Mouse (Mus musculus): ENCODE data around the gene Nenf. TPM values are rescaled to one million over a fixed set of nuclear protein-coding genes. Genes with fewer than 3 reads are reported as not detected.

Nenf gene
- polyA plus RNA-seq, 1 experiment from 2014 or later = 28.4 TPM

DNA sequence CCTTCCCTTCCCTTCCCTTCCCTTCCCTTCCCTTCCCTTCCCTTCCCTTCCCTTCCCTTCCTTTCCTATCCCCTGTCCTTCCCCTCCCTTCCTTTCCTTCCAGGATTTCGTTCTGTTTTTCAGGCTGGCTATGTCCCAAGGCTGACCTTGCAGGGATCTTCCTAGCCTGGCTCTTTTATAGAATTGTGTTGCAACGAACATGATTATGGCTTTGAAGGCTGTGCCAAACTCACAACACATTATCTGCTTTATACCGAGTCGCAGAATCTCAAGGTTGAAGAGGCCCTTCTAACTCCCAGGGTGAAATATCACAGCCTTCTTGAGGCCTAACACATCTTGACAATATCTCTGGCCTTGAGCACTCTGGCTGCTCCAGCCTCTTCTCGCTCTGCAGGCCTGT lies 692 bp upstream of the Nenf start:
- Histone ChIP-seq H3K36me3 (replicated peaks) (no peaks in the 10 kb centered on the region), H3K4me1 (replicated peaks) (peaks cover 35% of the 10 kb centered on the region), H3K27ac (replicated peaks) (peak overlapping the region; percentile 90), H3K9me3 (replicated peaks) (no peaks in the 10 kb centered on the region), H3K4me3 (replicated peaks) (no peak overlapping the region), H3K27me3 (peaks cover 5% of the 10 kb centered on the region; the same call in 1 of the 2 replicates), H3K4me2 (peak overlapping the region; percentile 89), H3K9ac (peak overlapping the region; percentile 87; the same call in 1 of the 2 replicates)
- 47% methylated on average over 5 of the region's 5 CpGs for WGBS (ENCODE audit: insufficient replicate concordance)
- no peak for ATAC-seq (ENCODE audit: insufficient read depth)

DNA sequence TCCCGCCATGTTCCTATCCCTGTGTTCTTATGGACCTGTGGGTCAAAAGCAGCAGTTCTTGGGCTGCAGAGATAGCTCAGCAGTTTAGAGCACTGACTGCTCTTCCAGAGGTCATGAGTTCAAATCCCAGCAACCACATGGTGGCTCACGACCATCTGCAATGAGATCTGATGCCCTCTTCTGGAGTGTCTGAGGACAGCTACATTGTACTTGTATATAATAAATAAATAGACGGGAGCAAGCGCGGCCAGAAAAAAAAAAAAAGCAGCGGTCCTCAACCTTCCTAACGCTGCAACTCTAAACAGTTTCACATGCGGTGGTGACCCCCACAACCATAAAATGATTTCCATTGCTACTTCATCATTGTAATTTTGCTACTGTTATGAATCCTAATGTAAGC lies 1.2 kb downstream of the Nenf start:
- H3K36me3 ChIP-seq (replicated peaks) = no peaks in the 10 kb centered on the region
- no peak overlapping the region; the same call in 1 of the 2 replicates for H3K9ac ChIP-seq
- 82% methylated on average over 8 of the region's 8 CpGs for WGBS (ENCODE audit: insufficient replicate concordance)

DNA sequence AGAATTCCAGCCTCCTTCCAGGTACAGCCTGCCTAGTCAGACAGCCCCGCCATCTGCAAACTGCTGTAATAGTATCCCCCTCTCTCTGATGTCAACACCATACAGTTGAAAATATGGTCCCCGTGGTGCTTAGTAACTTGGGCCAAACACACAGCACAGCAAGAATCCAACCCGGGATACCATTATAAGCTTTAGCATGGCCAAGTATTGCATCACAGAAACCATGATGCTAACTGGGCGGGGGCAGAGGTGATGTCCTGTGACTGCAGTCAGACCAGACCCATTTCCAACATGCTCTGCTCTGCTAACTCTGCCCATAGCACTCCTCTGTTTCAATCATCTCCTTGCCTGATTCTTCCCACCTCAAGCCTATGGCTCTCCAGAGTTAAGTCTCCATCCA lies 4.1 kb downstream of the Nenf start:
- WGBS (ENCODE audit: insufficient replicate concordance) = 53% methylated on average over 4 of the region's 4 CpGs
- H3K9ac ChIP-seq = no peak overlapping the region
- ATAC-seq (ENCODE audit: insufficient read depth) = no peak
- no peaks in the 10 kb centered on the region for H3K36me3 ChIP-seq (replicated peaks)
- H3K4me3 ChIP-seq (replicated peaks) = no peak overlapping the region
- no peak overlapping the region for H3K27ac ChIP-seq (replicated peaks)
- H3K9me3 ChIP-seq (replicated peaks) = no peaks in the 10 kb centered on the region
- peaks cover 5% of the 10 kb centered on the region; the same call in 1 of the 2 replicates for H3K27me3 ChIP-seq
- peaks cover 34% of the 10 kb centered on the region for H3K4me1 ChIP-seq (replicated peaks)
- H3K4me2 ChIP-seq = no peak overlapping the region

More for the DNA sequence above, 1.2 kb downstream of the Nenf start:
- no peak for ATAC-seq (ENCODE audit: insufficient read depth)
- peaks cover 5% of the 10 kb centered on the region; the same call in 1 of the 2 replicates for H3K27me3 ChIP-seq
- H3K27ac ChIP-seq (replicated peaks) = no peak overlapping the region
- H3K4me1 ChIP-seq (replicated peaks) = peaks cover 43% of the 10 kb centered on the region
- H3K9me3 ChIP-seq (replicated peaks) = no peaks in the 10 kb centered on the region
- H3K4me2 ChIP-seq = peak overlapping the region; percentile 89
- H3K4me3 ChIP-seq (replicated peaks) = peak overlapping the region; percentile 86; the same call in 1 of the 2 replicates

DNA sequence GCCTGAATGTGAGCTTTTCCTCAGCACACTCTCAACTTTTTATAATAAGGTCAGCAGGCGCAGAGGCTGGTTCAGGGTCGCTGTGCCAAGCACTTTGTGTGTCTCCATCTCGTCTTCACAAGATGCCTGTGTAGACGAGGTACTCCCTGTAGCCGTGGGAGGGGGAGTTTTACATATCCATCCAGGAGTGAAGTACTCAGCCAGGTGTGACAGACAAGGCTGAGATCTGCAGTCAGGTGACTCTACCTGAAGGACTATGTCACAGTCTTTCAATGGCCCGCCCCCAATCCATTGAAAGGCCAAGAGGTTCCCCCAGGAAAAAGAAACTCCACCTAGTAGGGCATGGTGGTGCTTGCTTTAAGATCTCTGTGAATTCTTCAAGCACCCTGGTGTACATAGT lies 4.8 kb downstream of the Nenf start:
- Histone ChIP-seq H3K9ac (peak overlapping the region; percentile 66), H3K4me2 (peak overlapping the region; percentile 71), H3K27ac (replicated peaks) (0 out of 2 replicates have a peak overlapping the region, but pooled peaks have one; percentile 66), H3K9me3 (replicated peaks) (no peaks in the 10 kb centered on the region), H3K27me3 (peaks cover 5% of the 10 kb centered on the region; the same call in 1 of the 2 replicates), H3K4me3 (replicated peaks) (peak overlapping the region; percentile 72), H3K4me1 (replicated peaks) (peaks cover 26% of the 10 kb centered on the region), H3K36me3 (replicated peaks) (no peaks in the 10 kb centered on the region)
- ATAC-seq (ENCODE audit: insufficient read depth) = no peak
- WGBS (ENCODE audit: insufficient replicate concordance) = 65% methylated on average over 6 of the region's 6 CpGs

DNA sequence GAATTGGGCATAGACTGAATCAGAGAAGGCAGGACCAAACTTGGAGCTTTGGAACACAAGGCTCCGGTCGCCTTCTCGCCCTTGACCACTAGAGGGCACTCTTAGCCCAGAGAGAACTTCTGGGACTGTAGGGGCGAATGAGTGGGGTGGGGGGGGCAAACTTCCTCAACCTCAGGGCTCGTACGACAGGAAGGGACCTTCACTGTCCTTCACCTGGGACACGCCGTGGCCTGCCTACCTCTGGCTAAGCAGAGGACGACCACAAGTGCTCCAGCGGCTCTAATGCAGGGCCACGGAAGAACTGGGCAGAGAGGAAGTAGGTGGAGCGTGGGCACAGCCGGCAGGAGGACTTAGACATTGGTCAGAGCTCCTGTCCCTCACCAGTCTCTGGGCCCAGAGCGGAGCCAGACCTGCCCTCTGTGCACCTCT lies 5.5 kb downstream of the Nenf start:
- Histone ChIP-seq H3K4me2 (peak overlapping the region; percentile 71), H3K4me3 (replicated peaks) (peak overlapping the region; percentile 72), H3K9me3 (replicated peaks) (no peaks in the 10 kb centered on the region), H3K27me3 (peaks cover 5% of the 10 kb centered on the region; the same call in 1 of the 2 replicates), H3K36me3 (replicated peaks) (no peaks in the 10 kb centered on the region), H3K27ac (replicated peaks) (peak overlapping the region; percentile 66; the same call in 1 of the 2 replicates), H3K4me1 (replicated peaks) (peaks cover 20% of the 10 kb centered on the region), H3K9ac (peak overlapping the region; percentile 66)
- WGBS (ENCODE audit: insufficient replicate concordance) = under 1% methylated on average over 14 of the region's 14 CpGs
- peak; percentile 86 for ATAC-seq (ENCODE audit: insufficient read depth)

DNA sequence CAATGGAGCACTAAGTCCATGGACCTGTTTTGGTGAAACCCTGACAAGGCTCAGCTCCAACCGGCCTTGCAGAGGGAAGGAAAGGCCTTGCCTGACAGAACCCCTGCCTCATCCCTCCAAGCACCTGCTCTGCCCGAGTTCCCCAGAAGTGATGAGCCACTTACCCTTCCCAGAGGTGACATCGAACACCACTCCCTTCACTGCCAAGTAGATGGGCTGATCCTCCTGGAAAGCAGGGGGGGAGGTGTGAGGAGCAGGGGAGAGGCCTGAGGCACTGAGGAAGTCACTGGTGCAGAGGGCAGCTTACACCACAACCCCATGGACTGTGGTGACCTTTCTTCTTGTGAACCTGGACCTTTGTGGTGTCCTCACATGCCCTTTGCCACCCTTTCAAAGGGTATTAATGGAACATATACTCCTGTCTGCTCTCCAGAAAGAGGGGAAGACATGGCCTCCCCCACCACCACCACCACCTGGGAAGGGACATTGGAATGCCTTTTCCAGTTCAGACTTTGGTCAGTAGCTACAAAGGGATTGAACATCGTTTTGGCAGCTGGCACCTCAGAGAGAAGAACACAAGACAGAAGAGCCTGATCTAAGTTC lies 6.6 kb downstream of the Nenf start:
- WGBS (ENCODE audit: insufficient replicate concordance) = 64% methylated on average over 4 of the region's 4 CpGs
- peaks cover 1% of the 10 kb centered on the region; the same call in 1 of the 2 replicates for H3K27me3 ChIP-seq
- no peaks in the 10 kb centered on the region for H3K36me3 ChIP-seq (replicated peaks)
- H3K9ac ChIP-seq = no peak overlapping the region
- no peak overlapping the region for H3K4me2 ChIP-seq
- no peak overlapping the region for H3K4me3 ChIP-seq (replicated peaks)
- peaks cover 9% of the 10 kb centered on the region for H3K4me1 ChIP-seq (replicated peaks)
- H3K9me3 ChIP-seq (replicated peaks) = no peaks in the 10 kb centered on the region
- H3K27ac ChIP-seq (replicated peaks) = no peak overlapping the region
- ATAC-seq (ENCODE audit: insufficient read depth) = no peak

DNA sequence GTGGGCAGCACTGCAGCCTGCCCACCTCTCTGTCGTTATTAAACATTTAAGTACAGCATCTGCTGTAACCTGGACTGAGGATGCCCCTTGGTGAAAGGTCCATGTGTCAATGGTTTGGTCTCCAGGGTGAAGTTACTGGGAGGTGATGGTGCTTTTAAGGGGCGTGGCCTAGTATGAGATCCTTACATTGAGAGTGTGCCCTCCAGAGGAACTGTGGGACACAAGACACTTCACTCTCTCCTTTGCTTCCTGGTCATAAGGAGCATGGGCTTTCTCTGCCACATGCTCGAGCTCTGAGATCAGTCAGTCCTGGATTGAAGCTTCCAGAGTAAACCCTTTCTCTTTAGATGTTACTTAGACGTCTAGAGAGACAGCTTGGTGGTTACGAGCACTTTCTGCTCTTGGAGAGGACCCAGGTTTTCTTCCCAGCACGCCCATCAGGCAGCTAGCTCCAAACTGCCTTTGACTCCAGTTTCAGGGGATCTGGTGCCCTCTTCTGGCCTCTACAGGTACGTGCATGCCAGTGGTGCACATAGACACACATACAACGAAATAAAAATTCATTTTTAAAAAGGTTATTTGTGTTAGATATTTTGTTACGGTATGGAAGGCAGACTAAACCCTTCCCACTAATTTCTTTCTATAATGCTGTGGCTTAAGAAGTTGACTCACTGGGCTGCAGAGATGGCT lies 10.1 kb downstream of the Nenf start:
- peaks cover 3% of the 10 kb centered on the region for H3K4me1 ChIP-seq (replicated peaks)
- no peak for ATAC-seq (ENCODE audit: insufficient read depth)
- no peaks in the 10 kb centered on the region for H3K9me3 ChIP-seq (replicated peaks)
- no peak overlapping the region for H3K4me2 ChIP-seq
- WGBS (ENCODE audit: insufficient replicate concordance) = 72% methylated on average over 9 of the region's 9 CpGs
- no peak overlapping the region for H3K4me3 ChIP-seq (replicated peaks)
- no peaks in the 10 kb centered on the region for H3K36me3 ChIP-seq (replicated peaks)
- no peak overlapping the region for H3K27ac ChIP-seq (replicated peaks)
- H3K9ac ChIP-seq = no peak overlapping the region
- H3K27me3 ChIP-seq = no peaks in the 10 kb centered on the region

DNA sequence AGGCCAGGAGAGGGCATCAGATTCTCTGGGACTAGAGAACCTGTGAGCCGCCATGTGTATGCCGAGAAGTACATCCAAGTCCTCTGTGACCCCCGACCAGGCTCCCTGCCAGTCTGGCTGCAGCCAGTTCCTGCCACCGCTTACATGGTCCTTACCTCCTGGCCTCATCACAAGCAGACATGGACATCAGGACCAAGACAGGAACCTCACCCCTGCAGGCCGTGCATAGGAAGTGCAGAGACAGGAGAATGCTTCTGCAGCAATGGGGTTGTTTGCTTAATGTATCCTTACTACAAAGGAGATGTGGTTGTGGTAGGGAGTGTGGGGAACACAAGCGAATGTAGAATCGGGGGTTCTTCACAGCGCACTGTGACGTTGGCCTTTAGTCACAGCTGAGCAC lies 11.7 kb downstream of the Nenf start:
- WGBS (ENCODE audit: insufficient replicate concordance) = 82% methylated on average over 9 of the region's 9 CpGs

DNA sequence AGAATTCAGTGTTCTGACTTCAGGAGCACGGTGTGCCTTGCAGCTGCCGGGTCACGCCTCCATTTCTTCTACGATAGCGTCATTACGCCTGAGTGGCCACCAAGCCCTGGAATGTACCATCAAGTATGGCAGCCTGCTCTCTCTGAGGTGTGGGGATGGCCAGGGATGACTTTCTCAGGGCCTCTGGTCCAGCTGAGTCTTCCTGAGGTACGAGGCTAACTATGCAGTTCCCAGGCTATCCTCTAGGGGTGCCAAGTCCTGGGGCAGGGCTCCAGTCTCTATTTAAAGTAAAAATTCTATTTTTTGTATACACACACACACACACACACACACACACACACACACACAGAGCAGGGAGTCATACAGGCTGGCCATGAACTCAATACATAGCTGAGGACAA lies 12.4 kb downstream of the Nenf start:
- 60% methylated on average over 7 of the region's 7 CpGs for WGBS (ENCODE audit: insufficient replicate concordance)
- Histone ChIP-seq H3K27ac (replicated peaks) (no peak overlapping the region), H3K27me3 (no peaks in the 10 kb centered on the region), H3K9me3 (replicated peaks) (no peaks in the 10 kb centered on the region), H3K4me2 (no peak overlapping the region), H3K4me3 (replicated peaks) (no peak overlapping the region), H3K36me3 (replicated peaks) (no peaks in the 10 kb centered on the region), H3K4me1 (replicated peaks) (no peaks in the 10 kb centered on the region), H3K9ac (no peak overlapping the region)
- ATAC-seq (ENCODE audit: insufficient read depth) = no peak

More for the DNA sequence above, 11.7 kb downstream of the Nenf start:
- H3K4me2 ChIP-seq = no peak overlapping the region
- no peak overlapping the region for H3K27ac ChIP-seq (replicated peaks)
- no peak for ATAC-seq (ENCODE audit: insufficient read depth)
- no peak overlapping the region for H3K9ac ChIP-seq
- no peaks in the 10 kb centered on the region for H3K4me1 ChIP-seq (replicated peaks)
- H3K27me3 ChIP-seq = no peaks in the 10 kb centered on the region
- H3K36me3 ChIP-seq (replicated peaks) = no peaks in the 10 kb centered on the region
- no peak overlapping the region for H3K4me3 ChIP-seq (replicated peaks)
- H3K9me3 ChIP-seq (replicated peaks) = no peaks in the 10 kb centered on the region

DNA sequence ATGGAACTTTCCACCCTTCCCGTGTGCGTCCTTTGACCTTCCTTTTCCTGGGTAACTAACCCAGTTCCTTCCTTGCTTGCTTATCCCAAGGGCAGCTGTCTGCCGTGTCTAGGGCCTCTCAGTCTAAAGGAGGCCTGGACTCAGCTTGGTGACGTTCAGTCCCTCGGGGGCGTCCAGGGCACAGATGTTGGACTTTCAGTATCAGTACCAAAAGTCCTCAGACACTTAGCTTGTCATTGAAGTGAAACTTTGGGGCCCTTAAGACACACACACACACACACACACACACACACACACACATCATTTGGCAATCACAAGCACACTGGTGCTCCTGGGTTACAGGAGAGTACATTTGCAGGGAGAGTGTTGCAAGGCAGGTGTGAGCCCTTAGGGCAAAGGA lies 13.8 kb downstream of the Nenf start:
- Histone ChIP-seq H3K9ac (no peak overlapping the region), H3K4me1 (replicated peaks) (no peaks in the 10 kb centered on the region), H3K9me3 (replicated peaks) (no peaks in the 10 kb centered on the region), H3K27ac (replicated peaks) (no peak overlapping the region), H3K36me3 (replicated peaks) (no peaks in the 10 kb centered on the region), H3K4me2 (no peak overlapping the region), H3K27me3 (no peaks in the 10 kb centered on the region), H3K4me3 (replicated peaks) (no peak overlapping the region)
- 58% methylated on average over 6 of the region's 6 CpGs for WGBS (ENCODE audit: insufficient replicate concordance)
- no peak for ATAC-seq (ENCODE audit: insufficient read depth)

DNA sequence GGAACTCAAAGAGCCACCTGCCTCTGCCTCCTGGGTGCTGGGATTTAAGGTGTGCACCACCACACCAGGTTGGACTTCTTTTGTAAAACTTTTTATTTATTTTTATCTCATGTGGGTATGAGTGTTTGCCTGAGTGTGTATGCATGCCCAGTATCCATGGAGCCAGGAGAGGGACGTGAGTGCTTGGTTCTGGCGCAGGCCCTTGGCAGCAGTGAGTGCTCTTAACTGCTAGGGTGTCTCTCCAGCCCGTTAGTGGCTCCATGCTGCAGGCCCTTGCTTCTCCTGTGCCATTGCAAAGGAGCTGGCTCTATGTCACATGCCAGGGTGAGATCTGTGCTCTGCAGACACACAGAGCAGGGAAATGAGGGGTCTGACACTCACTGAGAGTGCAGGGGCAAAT lies 14.3 kb downstream of the Nenf start:
- Histone ChIP-seq H3K9ac (no peak overlapping the region), H3K27me3 (no peaks in the 10 kb centered on the region), H3K27ac (replicated peaks) (no peak overlapping the region), H3K4me2 (no peak overlapping the region), H3K4me1 (replicated peaks) (no peaks in the 10 kb centered on the region), H3K4me3 (replicated peaks) (no peak overlapping the region), H3K9me3 (replicated peaks) (no peaks in the 10 kb centered on the region), H3K36me3 (replicated peaks) (no peaks in the 10 kb centered on the region)
- no peak for ATAC-seq (ENCODE audit: insufficient read depth)
- WGBS (ENCODE audit: insufficient replicate concordance) = 58% methylated on average over 3 of the region's 3 CpGs

Measured in liver, embryonic 15.5 days (tissue).